Mouse (Mus musculus): ENCODE results near the gene Zfp764.
"Not testable (repeated sequence)": the region's sequence is repeated elsewhere in the genome, so short reads cannot be mapped to it uniquely, and the experiment has no call there.

The Zfp764 gene

GRCm38 (mm10) chr7:127406002-127406987 is at the start of gene Zfp764:
TSS of gene Zfp764 (minus strand) at chr7:127406822.
- peak; percentile 46 to 70 for DNase-seq

GRCm38 (mm10) chr7:127454905-127455304 is 48.3 kb upstream of the Zfp764 start:
- no peak for DNase-seq

- DNase-seq = no peak
Observed at GRCm38 (mm10) chr7:127453056-127453455, 46.4 kb upstream of the Zfp764 start.

- DNase-seq = no peak
Observed at GRCm38 (mm10) chr7:127449966-127450365, 43.3 kb upstream of the Zfp764 start.

GRCm38 (mm10) chr7:127448521-127449300 is 42.1 kb upstream of the Zfp764 start, which contains the start of gene Zfp689:
TSS of gene Zfp689 (minus strand) at chr7:127449158.
- DNase-seq = peak; percentile 78 to 93

GRCm38 (mm10) chr7:127443976-127444375 is 37.4 kb upstream of the Zfp764 start:
- no peak for DNase-seq

GRCm38 (mm10) chr7:127437724-127438123 is 31.1 kb upstream of the Zfp764 start:
- no peak for DNase-seq

GRCm38 (mm10) chr7:127435206-127435605 is 28.6 kb upstream of the Zfp764 start:
- no peak for DNase-seq

GRCm38 (mm10) chr7:127426354-127426753 is 19.7 kb upstream of the Zfp764 start:
- no peak for DNase-seq

- no peak for DNase-seq
Observed at GRCm38 (mm10) chr7:127425911-127426310, 19.3 kb upstream of the Zfp764 start.

- no peak for DNase-seq
Observed at GRCm38 (mm10) chr7:127425291-127425690, 18.7 kb upstream of the Zfp764 start.

GRCm38 (mm10) chr7:127422247-127422646 is 15.6 kb upstream of the Zfp764 start:
- no peak for DNase-seq

- peak; percentile 90 to 93 for DNase-seq
Observed at GRCm38 (mm10) chr7:127421388-127422191, 15.0 kb upstream of the Zfp764 start, which contains the start of gene Zfp688. TSS of gene Zfp688 (minus strand) at chr7:127422068.

- DNase-seq = no peak
Observed at GRCm38 (mm10) chr7:127411418-127411817, 4.8 kb upstream of the Zfp764 start.

- DNase-seq = not testable (repeated sequence)
Observed at GRCm38 (mm10) chr7:127404101-127404500, 2.5 kb downstream of the Zfp764 start.

GRCm38 (mm10) chr7:127402980-127403379 is 3.6 kb downstream of the Zfp764 start:
- DNase-seq = no peak

- DNase-seq = no peak
Observed at GRCm38 (mm10) chr7:127400355-127400754, 6.3 kb downstream of the Zfp764 start.

- no peak for DNase-seq
Observed at GRCm38 (mm10) chr7:127393944-127394333, 12.7 kb downstream of the Zfp764 start.

GRCm38 (mm10) chr7:127393157-127393943 is 13.3 kb downstream of the Zfp764 start, which contains the start of gene E430018J23Rik:
TSS of gene E430018J23Rik (minus strand) at chr7:127393629.
- DNase-seq = peak; percentile 80 to 92

- no peak for DNase-seq
Observed at GRCm38 (mm10) chr7:127392251-127392824, 14.3 kb downstream of the Zfp764 start.

GRCm38 (mm10) chr7:127391538-127391937 is 15.1 kb downstream of the Zfp764 start:
- no peak for DNase-seq
